Mouse (Mus musculus) stomach, postnatal 0 days (tissue): ENCODE measurements at regions not wholly inside any gene's neighbourhood (a gene's known extent, or its start where the extent isn't known, plus 50 kb on each side); places are given as distances from the start of the nearest gene placed in this dataset.

Experiments
- CTCF ChIP-seq: IDR thresholded peaks from 2 replicates; pipeline ENCODE4 v1.5.1; 2016; ENCODE audit warnings: antibody characterized with exemption, low read depth, mild to moderate bottlenecking, moderate library complexity
- EP300 ChIP-seq: optimal IDR thresholded peaks from 2 replicates; pipeline ENCODE3; 2016; ENCODE audit warnings: antibody characterized with exemption

DNA sequence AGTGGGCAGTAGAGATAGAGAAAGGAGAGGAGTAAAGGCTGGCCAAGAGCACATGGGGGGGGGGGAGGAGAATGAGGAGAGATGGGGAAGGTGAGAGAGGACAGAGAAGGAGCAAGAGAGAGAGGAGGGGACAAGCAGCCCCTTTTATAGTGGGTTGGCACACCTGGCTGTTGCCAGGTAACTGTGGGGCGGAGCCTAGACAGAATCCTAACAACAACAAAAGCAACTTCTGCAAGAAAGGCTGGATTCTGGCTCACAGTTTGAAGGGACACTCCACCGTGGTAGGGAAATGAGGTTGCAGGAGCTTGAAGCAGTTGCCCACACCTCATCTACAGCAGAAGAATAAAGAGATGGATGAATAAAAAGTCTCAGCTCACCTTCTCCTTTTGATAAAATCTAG, 115.1 kb upstream of the Rhobtb1 start:
- TF ChIP-seq EP300, result no peak
- TF ChIP-seq CTCF, result no peak
